Mouse (Mus musculus) forebrain, postnatal 0 days (tissue): ENCODE data around the gene Thrap3. TPM values are rescaled to one million over a fixed set of nuclear protein-coding genes. Genes with fewer than 3 reads are reported as not detected.
A peak's percentile ranks its signal among the peaks of the same experiment; 100 is the strongest.

Source experiments
- ATAC-seq: fragments of 200-750 bp; cut with Nextera tagmentation; 2 replicates; pipeline ENCODE4 v1.8.0; 2017; ENCODE audit warnings: mild to moderate bottlenecking, moderate library complexity
- DNase-seq: peaks from one replicate; pipeline ENCODE4 v3.0.0-alpha.2; 2015
- H3K27ac ChIP-seq: fragments of 300-500 bp; sonication (generic); 2 replicates; pipeline ENCODE4 v1.5.1; 2014; ENCODE audit warnings: low read depth, mild to moderate bottlenecking, antibody characterized with exemption, low read length, moderate library complexity, mixed read lengths
- H3K27me3 ChIP-seq: fragments of 300-500 bp; sonication (generic); 2 replicates; pipeline ENCODE4 v1.6.1; 2014; ENCODE audit warnings: mild to moderate bottlenecking, low read length, mixed read lengths; ENCODE audit not compliant: insufficient read depth
- H3K36me3 ChIP-seq: fragments of 300-500 bp; sonication (generic); 2 replicates; pipeline ENCODE4 v1.6.1; 2014; ENCODE audit warnings: mild to moderate bottlenecking, moderate library complexity; ENCODE audit not compliant: insufficient read depth
- H3K4me1 ChIP-seq: fragments of 300-500 bp; sonication (generic); 2 replicates; pipeline ENCODE4 v1.6.1; 2014; ENCODE audit warnings: antibody characterized with exemption; ENCODE audit not compliant: insufficient read depth
- H3K4me2 ChIP-seq: fragments of 300-500 bp; sonication (generic); 2 replicates; pipeline ENCODE4 v1.6.1; 2014; ENCODE audit warnings: low read depth, mild to moderate bottlenecking, moderate library complexity
- H3K4me3 ChIP-seq: fragments of 300-500 bp; sonication (generic); 2 replicates; pipeline ENCODE4 v1.5.1; 2014; ENCODE audit warnings: low read depth, low read length, mixed read lengths
- H3K9ac ChIP-seq: fragments of 300-500 bp; sonication (generic); 2 replicates; pipeline ENCODE4 v1.6.1; 2014; ENCODE audit warnings: mild to moderate bottlenecking
- H3K9me3 ChIP-seq: fragments of 300-500 bp; sonication (generic); 2 replicates; pipeline ENCODE4 v1.6.1; 2016; ENCODE audit warnings: low read length
- CTCF ChIP-seq: sonication (generic); IDR thresholded peaks from 2 replicates; pipeline ENCODE4 v1.5.1; 2016; ENCODE audit warnings: antibody characterized with exemption, control low read depth, low read depth
- WGBS: fragments of 180-500 bp; shearing (Covaris S2); extraction: QIAGEN DNeasy Blood & Tissue Kit; methylation state at CpG from one replicate; pipeline ENCODE4 v1.1.7; 2014; 5-methylcytosine and 5-hydroxymethylcytosine counted together
- polyA plus RNA-seq: library from polyadenylated mRNA; unstranded; fragments of >200 nt; fragmentation: Nextera tagmentation; extraction: Ambion mirVana; gene quantifications from 2 replicates; pipeline ENCODE4 v1.2.1, GENCODE M21; 2015
- total RNA-seq: library from RNA; depleted of rRNA; stranded (reverse); fragments of >200 nt; gene quantifications from 2 replicates; pipeline ENCODE4 v1.2.3, GENCODE M21; 2014

Gene Thrap3
- total and polyA plus RNA-seq, 2 experiments from 2014 or later, result 111 to 165 TPM

DNA sequence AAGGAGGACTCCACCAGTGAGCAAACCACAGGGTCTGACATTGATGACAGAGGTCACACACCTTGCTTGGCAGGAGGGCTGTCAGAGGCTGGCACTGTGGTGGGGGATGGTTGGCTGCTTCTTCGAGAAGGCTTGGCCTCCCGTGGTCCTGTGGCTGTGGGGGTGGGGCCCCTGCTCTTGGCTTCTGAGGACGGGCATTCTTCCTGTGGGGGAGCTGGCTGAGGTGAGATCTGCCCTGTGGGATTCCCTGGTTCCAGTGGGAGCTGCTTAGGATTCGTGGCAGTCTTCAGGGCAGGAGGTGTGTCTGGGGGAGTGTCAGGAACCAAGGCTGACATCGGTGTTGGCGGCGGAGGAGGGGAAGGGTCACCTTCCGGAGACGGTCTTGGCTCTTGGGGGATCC is 39.4 kb upstream of the Thrap3 start:
- H3K36me3 ChIP-seq, result peaks cover 60% of the 10 kb centered on the region
- H3K4me1 ChIP-seq, result no peaks in the 10 kb centered on the region
- no peak overlapping the region for H3K9ac ChIP-seq
- no peaks in the 10 kb centered on the region for H3K27me3 ChIP-seq
- no peak overlapping the region for H3K27ac ChIP-seq
- no peak for TF ChIP-seq CTCF
- DNase-seq, result no peak
- no peaks in the 10 kb centered on the region for H3K9me3 ChIP-seq
- WGBS, result 55% methylated on average over 9 of the region's 9 CpGs
- no peak overlapping the region for H3K4me3 ChIP-seq
- ATAC-seq, result no peak
- H3K4me2 ChIP-seq, result no peak overlapping the region

DNA sequence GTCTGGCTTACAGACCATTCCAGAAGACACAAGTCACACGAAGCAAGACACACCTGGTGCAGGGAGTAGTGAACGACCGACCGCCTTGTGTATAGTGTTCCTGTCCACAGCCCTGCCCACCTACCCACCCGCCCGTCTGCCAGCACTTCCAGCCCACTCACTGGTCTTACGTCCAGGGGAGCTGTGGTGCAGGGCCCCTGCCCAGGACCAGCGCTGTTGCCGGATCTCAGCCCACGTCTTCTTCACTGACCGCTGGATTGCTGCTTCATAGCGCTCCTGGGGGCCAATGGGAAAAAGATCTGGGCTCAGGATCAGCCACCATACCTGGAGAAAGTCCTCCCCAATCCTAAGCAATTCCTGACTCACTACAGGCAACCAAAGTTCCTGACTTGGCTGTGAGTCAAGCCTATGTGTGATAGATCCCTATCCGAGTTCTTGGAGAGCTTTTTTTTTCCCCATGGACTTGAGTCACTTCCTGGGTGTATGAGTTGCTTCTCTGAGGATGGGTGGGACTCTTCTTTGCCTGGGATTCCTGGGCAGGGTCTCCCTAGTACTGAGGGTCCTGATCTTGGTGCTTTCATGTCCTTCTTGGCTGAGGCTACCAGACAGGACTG is 37.4 kb upstream of the Thrap3 start:
- no peak overlapping the region for H3K9ac ChIP-seq
- no peaks in the 10 kb centered on the region for H3K9me3 ChIP-seq
- H3K4me1 ChIP-seq, result no peaks in the 10 kb centered on the region
- no peak overlapping the region for H3K27ac ChIP-seq
- H3K36me3 ChIP-seq, result peaks cover 73% of the 10 kb centered on the region
- ATAC-seq (no peak), DNase-seq (no peak)
- no peak for TF ChIP-seq CTCF
- no peaks in the 10 kb centered on the region for H3K27me3 ChIP-seq
- WGBS, result 90% methylated on average over 13 of the region's 13 CpGs
- H3K4me2 ChIP-seq, result no peak overlapping the region
- no peak overlapping the region for H3K4me3 ChIP-seq

DNA sequence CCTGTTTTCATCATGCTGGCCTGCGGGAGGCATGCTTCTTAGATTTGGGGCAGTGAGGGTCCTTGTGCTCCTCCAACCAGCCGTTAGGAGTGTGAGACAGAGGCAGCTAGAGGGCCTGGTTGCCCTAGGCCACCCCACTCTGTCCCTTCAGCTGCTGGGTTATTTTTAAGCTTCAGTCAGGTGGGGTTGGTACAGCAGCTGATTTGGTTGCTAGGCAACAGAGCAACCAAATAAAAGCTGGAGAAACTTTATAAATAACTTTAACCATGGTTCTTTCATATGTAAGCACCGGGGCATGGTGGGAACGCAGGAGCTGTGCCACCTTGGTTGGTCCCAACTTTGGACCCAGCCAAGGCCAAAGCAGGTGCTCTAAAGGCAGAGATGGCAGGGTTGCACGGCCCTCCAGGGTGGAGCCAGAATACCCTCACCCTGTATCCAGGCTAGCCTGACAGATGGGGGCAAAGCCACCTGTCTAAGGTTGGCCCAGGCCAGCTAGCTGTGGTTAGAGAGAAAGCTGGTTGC is 35.2 kb upstream of the Thrap3 start:
- DNase-seq (peak; percentile 43), ATAC-seq (peak; percentile 71)
- Histone ChIP-seq H3K4me3 (no peak overlapping the region), H3K27me3 (no peaks in the 10 kb centered on the region), H3K4me1 (no peaks in the 10 kb centered on the region), H3K9me3 (no peaks in the 10 kb centered on the region), H3K9ac (no peak overlapping the region), H3K36me3 (peaks cover 94% of the 10 kb centered on the region), H3K27ac (no peak overlapping the region), H3K4me2 (no peak overlapping the region)
- TF ChIP-seq CTCF, result peak; percentile 12; the same call in 1 of the 2 replicates
- WGBS, result 47% methylated on average over 5 of the region's 5 CpGs

DNA sequence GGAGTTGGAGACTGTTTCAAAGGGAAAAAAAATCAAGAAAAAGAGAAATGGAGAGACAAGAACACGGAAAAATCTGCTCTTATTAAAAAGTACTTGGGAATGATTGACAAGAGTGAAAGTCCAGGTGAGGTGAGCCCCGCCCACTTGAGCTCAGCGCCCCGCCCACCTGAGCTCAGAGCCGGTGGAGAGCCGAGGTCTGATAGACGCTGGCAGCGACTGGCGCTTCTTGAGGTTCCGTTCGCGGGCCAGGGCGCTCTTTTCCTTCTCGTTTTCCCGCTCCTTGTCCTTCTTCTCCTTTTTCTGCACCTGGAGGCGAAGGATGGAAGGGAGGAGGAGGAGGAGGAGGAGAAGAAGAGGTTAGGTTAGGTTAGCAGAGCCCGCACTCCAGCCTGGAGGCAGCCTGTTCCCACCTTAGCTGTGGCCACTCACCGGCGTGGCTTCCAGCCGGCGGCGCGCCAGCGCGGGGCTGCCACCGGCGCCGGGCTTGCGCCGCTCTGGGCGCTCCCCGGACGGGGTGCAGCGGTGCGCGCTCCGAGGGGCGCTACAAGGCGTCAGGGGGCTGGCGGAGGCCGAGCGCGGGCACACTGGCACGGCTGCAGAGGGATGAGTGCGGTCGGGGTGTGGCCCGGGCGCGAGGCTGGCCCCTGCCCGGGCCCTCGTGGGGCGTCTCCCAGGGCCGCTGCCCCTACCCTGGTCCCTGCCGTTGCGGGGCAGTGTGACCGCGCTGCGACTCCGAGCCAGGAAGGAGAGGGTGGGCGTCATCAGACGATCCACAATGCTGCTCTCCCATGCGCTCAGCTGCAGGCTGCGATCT is 34.1 kb upstream of the Thrap3 start:
- H3K36me3 ChIP-seq, result peaks cover 94% of the 10 kb centered on the region
- ATAC-seq, result no peak
- H3K27ac ChIP-seq, result no peak overlapping the region
- WGBS, result 55% methylated on average over 62 of the region's 63 CpGs
- H3K9ac ChIP-seq, result no peak overlapping the region
- H3K27me3 ChIP-seq, result no peaks in the 10 kb centered on the region
- TF ChIP-seq CTCF, result no peak
- H3K4me2 ChIP-seq, result no peak overlapping the region
- no peaks in the 10 kb centered on the region for H3K4me1 ChIP-seq
- no peaks in the 10 kb centered on the region for H3K9me3 ChIP-seq
- no peak for DNase-seq
- no peak overlapping the region for H3K4me3 ChIP-seq

DNA sequence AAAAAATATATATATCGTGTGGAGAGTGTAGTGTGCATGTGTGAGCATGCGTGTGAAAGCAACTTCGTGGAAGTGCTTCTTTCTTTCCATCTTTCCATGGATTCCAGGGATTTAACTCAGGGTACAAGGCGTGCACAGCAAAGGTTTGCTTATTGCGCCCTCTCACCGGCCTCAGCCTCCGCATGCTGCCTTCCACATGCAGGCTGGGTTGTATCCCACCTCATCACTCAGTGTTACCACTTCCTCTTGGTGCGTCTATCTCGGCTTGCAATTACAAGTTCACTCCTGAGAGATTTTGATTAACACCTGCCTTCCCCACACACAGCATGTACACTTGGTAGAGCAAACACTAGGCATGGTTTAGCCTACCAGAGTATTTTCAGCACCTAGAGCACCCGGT is 32.6 kb upstream of the Thrap3 start:
- no peaks in the 10 kb centered on the region for H3K27me3 ChIP-seq
- no peak overlapping the region for H3K4me2 ChIP-seq
- H3K9me3 ChIP-seq, result no peaks in the 10 kb centered on the region
- no peaks in the 10 kb centered on the region for H3K4me1 ChIP-seq
- WGBS, result 95% methylated on average over 10 of the region's 10 CpGs
- TF ChIP-seq CTCF, result no peak
- H3K9ac ChIP-seq, result no peak overlapping the region
- no peak for DNase-seq
- no peak for ATAC-seq
- H3K4me3 ChIP-seq, result no peak overlapping the region
- H3K36me3 ChIP-seq, result peaks cover 93% of the 10 kb centered on the region
- no peak overlapping the region for H3K27ac ChIP-seq

DNA sequence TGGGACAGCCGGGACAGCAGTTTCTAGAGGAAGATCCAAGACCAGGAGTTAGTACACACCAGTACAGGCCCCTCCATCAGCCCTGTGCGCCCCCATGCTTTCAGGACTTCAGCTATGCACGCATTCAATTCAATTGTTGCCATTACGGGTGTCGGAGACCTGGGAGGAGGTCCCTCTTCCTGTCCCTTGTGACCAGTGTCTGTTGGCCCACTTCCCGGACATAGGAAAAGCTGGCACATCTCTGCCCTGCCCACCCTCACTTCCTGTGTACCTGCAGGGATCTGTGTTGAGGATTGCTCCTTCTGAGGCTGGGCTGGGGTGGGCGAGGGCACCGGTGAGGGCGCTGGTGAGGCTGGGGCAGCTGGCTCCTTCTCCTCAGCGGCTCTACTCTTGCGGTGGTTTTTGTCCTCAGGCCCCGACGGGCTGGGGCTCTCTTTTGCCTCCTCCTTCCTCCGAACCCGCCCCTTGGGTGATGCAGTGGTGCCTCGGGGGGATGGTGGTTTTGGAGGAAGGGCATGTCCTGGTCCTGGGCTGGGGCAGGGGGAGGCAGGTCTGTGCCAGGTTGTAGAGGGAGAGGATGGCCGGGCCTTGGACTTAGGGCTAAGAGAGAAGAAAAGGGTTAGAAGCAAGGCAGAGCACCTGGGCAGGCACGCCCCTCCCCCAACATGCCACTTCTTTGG is 32.1 kb upstream of the Thrap3 start:
- H3K4me1 ChIP-seq, result no peaks in the 10 kb centered on the region
- no peak overlapping the region for H3K4me3 ChIP-seq
- H3K36me3 ChIP-seq, result peaks cover 87% of the 10 kb centered on the region
- ATAC-seq (no peak), DNase-seq (no peak)
- no peaks in the 10 kb centered on the region for H3K9me3 ChIP-seq
- H3K4me2 ChIP-seq, result no peak overlapping the region
- no peak for TF ChIP-seq CTCF
- no peak overlapping the region for H3K27ac ChIP-seq
- WGBS, result 81% methylated on average over 18 of the region's 18 CpGs
- H3K27me3 ChIP-seq, result no peaks in the 10 kb centered on the region
- no peak overlapping the region for H3K9ac ChIP-seq
